Mouse (Mus musculus): ENCODE data around the gene Fkbpl.

Gene Fkbpl

GRCm38 (mm10) chr17:34644608-34645007 lies at the start of gene Fkbpl:
Gene Fkbpl (plus strand): TSS chr17:34644764.
- in situ Hi-C loops (cut with MboI; ENCODE audit: unreplicated experiment in 2 of 2), result loop anchor here (10.0 to 25.0 kb wide), 2 partner anchors 270 to 293 kb away; partner anchors contain the start of genes Neu1 (in 1 of the 2) and Slc44a4 (in 1 of the 2)

GRCm38 (mm10) chr17:34596098-34596497 lies 48.5 kb upstream of the Fkbpl start:
- in situ Hi-C loops (cut with MboI; ENCODE audit: unreplicated experiment in 2 of 2), result no loop called here

DNA sequence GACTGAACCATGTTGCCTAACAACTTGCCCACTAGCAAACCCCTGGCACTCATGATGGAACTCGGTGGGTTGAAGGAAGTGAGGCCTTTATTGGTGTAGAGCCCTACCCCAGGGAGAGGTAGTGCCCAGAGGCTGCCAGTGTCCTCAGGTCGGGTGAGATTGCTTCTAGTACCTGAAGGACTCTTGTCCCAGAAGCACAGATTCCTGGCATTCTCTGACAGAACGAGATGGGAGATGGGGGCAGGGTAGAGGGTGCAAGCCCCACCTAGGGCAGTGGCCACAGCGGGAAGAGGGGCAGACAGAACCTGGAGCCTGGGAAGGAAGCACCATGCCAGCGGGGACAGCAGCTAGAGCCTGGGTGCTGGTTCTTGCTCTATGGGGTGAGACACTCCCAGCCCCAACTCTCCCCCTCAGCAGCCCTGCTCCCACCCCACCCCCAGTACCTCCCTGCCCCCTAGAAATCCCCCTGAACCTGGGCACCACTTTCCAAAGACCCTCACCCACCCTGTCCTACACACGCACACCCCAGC lies 46.9 kb upstream of the Fkbpl start, which contains the start of gene Ager:
Gene Ager (plus strand): TSS at position 297 of the 530 bp plus-strand sequence.
- in situ Hi-C loops (cut with MboI; ENCODE audit: unreplicated experiment in 2 of 2), result no loop called here

DNA sequence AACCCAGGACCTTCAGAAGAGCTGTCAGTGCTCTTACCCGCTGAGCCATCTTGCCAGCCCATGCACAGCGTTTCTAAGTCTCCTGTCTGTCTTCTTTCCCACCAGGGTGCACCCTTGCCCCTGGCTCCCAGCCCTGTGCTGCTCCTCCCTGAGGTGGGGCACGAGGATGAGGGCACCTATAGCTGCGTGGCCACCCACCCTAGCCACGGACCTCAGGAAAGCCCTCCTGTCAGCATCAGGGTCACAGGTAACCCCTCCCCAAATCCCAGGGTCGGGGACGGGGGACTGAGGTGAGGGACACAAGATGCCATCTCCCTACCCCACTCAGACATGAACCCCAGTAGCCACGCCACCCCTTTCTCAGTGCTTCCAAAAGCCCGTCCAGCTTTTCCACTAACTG lies 44.7 kb upstream of the Fkbpl start:
- in situ Hi-C loops (cut with MboI; ENCODE audit: unreplicated experiment in 2 of 2), result no loop called here

DNA sequence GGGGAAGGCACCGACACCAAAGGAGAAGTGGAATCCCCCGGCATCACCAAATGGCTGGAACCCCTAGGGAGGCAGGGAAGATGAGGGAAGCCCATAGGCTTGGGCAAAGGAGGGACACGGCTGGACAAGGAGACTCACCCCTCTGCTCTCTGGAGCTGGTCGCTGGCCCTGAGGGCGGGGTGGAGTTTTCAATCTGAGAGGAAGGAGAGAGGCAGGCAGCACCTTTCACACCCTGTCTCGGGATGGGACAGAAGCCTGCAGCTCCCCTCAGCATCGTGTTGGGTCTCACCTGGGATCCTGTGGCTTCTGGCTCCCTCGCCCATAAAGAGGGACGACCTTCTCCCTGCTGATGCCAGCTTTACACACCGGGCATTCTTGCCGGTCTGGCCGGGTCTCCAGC lies 42.8 kb upstream of the Fkbpl start:
- in situ Hi-C loops (cut with MboI; ENCODE audit: unreplicated experiment in 2 of 2), result no loop called here

- in situ Hi-C loops (cut with MboI; ENCODE audit: unreplicated experiment in 2 of 2), result no loop called here
Observed at GRCm38 (mm10) chr17:34603375-34604060, 41.0 kb upstream of the Fkbpl start, which contains the start of gene Rnf5. Gene Rnf5 (minus strand): TSS chr17:34603690.

DNA sequence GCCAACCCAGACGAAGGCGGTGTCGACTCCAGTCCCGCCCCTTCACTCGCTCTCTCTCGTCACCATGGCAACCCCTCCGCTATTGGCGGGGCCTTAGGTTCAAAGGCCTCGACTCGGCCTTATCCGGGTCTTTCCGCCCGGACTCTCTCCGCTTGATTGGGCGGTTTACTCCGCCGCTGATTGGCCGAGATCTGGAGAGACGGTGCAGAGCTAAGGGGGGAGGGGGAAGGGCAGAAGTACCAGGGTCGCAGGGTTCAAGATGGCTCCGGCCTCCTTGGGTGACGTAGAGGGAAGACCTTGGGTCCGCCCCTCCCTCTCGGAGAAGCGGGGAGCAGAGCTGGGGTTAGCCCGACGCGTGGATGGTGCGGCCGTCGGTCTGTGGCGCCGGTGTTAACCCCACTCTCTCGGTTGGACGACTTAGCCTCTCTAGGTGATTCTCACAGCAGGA lies 40.5 kb upstream of the Fkbpl start, which contains the start of gene Agpat1:
Gene Agpat1 (plus strand): TSS at position 202 of the 448 bp plus-strand sequence.
- in situ Hi-C loops (cut with MboI; ENCODE audit: unreplicated experiment in 2 of 2), result no loop called here

GRCm38 (mm10) chr17:34604511-34605237 lies 39.9 kb upstream of the Fkbpl start:
- in situ Hi-C loops (cut with MboI; ENCODE audit: unreplicated experiment in 2 of 2), result no loop called here

GRCm38 (mm10) chr17:34605609-34606008 lies 39.0 kb upstream of the Fkbpl start:
- in situ Hi-C loops (cut with MboI; ENCODE audit: unreplicated experiment in 2 of 2), result no loop called here

DNA sequence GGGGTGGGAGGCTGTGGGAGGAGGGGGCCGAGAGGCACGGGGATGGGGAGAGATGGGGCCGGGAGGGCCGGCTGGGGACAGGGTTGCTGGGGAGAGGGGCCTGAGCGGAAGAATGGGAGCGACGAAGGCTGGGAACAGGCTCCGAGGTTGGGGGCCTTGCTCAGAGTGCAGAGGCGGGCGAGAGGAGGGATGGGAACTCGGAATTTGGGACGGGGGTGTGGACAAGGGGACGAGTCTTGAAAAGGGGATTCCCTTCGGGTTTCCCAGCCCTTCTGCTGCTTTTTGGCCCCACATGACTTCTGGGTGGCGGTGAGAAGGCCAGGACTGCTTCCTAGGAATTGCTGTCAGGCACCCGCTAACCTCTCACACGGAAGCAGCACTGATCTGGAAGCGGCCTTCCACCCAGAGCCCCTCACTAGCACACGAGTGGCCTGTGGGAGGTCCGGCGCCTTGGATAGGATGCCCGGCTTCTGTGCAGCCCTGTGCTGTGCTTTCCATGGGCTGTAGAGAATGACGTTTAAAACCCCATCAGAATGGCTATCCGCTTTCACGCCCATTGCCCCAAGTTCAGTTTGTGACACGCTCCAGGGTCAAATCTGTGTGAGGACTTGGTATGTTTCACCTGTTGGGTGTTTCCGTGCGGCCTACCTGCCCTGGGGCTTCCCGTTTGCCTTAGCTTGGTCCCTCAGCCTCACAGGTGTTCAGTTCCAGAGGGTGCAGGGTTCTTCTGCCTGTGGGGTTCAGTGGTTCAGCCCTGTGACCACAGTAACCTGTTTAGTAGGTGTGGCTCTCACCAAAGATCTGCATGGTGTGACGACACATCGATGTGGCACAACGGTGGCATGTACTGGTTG lies 38.2 kb upstream of the Fkbpl start:
- in situ Hi-C loops (cut with MboI; ENCODE audit: unreplicated experiment in 2 of 2), result no loop called here

DNA sequence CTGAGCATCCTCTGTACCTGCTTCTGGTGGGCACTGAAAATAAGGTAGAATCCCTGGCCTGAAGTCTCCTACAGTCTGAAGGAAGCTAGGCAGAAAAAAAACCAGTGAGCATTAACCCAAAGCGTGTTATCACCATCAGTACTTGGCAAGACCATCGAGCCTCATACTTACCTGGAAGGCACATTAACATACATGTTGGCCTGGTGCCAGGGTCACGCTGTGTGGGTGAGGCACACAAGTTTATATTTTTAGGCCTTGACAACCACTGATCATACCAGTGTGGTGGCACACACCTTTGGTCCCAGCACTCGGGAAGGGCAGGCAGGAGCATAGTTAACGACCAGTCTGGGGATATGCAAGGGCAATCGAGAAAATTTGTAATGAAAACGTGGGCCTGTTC lies 36.6 kb upstream of the Fkbpl start:
- in situ Hi-C loops (cut with MboI; ENCODE audit: unreplicated experiment in 2 of 2), result no loop called here

- in situ Hi-C loops (cut with MboI; ENCODE audit: unreplicated experiment in 2 of 2), result no loop called here
Observed at GRCm38 (mm10) chr17:34611050-34611449, 33.5 kb upstream of the Fkbpl start.

GRCm38 (mm10) chr17:34613054-34613645 lies 31.4 kb upstream of the Fkbpl start:
- in situ Hi-C loops (cut with MboI; ENCODE audit: unreplicated experiment in 2 of 2), result no loop called here

- in situ Hi-C loops (cut with MboI; ENCODE audit: unreplicated experiment in 2 of 2), result no loop called here
Observed at GRCm38 (mm10) chr17:34613830-34614229, 30.7 kb upstream of the Fkbpl start.

DNA sequence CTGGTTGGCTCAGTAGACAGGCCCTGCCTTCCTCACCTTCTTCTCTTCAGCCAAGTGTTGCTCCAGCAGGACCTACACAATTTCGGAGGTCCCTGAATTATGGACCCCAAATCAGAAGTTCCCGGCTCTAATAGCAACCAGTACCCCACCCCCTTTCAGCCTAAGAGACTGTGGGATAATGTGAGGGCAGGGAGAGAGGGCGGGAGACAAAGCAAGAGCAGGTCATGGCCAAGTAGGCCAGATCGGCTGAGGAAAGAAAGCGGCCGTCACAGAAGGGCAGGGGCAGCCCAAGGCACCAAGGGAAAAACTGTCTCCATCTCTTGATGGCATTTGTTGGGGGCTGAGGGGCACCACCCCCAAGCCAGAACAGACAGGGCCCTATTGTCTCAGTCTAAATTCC lies 28.7 kb upstream of the Fkbpl start, which contains the start of gene Egfl8:
Gene Egfl8 (minus strand): TSS at position 101 of the 400 bp plus-strand sequence.
- in situ Hi-C loops (cut with MboI; ENCODE audit: unreplicated experiment in 2 of 2), result loop anchor here (5.0 kb wide), 2 partner anchors 49 to 174 kb away; no protein-coding TSS in a partner anchor

GRCm38 (mm10) chr17:34618999-34619398 lies 25.6 kb upstream of the Fkbpl start:
- in situ Hi-C loops (cut with MboI; ENCODE audit: unreplicated experiment in 2 of 2), result loop anchor here (5.0 kb wide), 2 partner anchors 52 to 177 kb away; no protein-coding TSS in a partner anchor

- in situ Hi-C loops (cut with MboI; ENCODE audit: unreplicated experiment in 2 of 2), result no loop called here
Observed at GRCm38 (mm10) chr17:34621006-34621405, 23.6 kb upstream of the Fkbpl start.

DNA sequence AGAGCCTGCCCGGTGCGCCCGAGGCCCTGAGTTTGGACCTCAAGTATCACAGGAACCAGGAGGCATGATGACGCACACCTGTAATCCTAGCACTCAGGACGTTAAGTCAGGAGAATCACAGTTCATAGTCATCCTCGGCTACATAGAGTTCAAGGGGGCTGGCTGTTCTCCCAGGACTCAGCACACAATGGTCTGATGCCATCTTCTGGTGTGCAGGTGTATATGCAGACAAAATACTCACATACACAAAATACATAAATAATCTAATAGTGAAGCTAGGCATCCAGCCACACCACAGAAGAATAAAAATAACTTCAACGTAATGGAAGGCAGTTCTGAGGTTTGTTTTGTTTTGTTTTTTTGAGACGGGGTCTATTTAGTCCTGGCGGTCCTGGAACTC lies 21.4 kb upstream of the Fkbpl start:
- in situ Hi-C loops (cut with MboI; ENCODE audit: unreplicated experiment in 2 of 2), result no loop called here

GRCm38 (mm10) chr17:34624981-34625380 lies 19.6 kb upstream of the Fkbpl start:
- in situ Hi-C loops (cut with MboI; ENCODE audit: unreplicated experiment in 2 of 2), result loop anchor here (5.0 to 25.0 kb wide), 2 partner anchors 87 to 312 kb away; partner anchors contain the start of gene Neu1 (in 1 of the 2)
